Mouse (Mus musculus): ENCODE measurements around the gene Fbxl17.
A peak's percentile ranks its signal among the peaks of the same experiment; 100 is the strongest.

Fbxl17 gene

GRCm38 (mm10) chr17:63045297-63045696 is 454.5 kb downstream of the Fbxl17 start:
- DNase-seq (ENCODE audit: low spot score): peak; percentile 50

GRCm38 (mm10) chr17:63043046-63043675 is 456.7 kb downstream of the Fbxl17 start:
- DNase-seq (ENCODE audit: low spot score): no peak

GRCm38 (mm10) chr17:63037562-63037961 is 462.3 kb downstream of the Fbxl17 start:
- DNase-seq (ENCODE audit: low spot score): no peak

- no peak for DNase-seq (ENCODE audit: low spot score)
These were observed 466.7 kb downstream of the Fbxl17 start for GRCm38 (mm10) chr17:63033141-63033540.

GRCm38 (mm10) chr17:63029105-63029504 is 470.7 kb downstream of the Fbxl17 start:
- no peak for DNase-seq (ENCODE audit: low spot score)

- no peak for DNase-seq (ENCODE audit: low spot score)
These were observed 474.6 kb downstream of the Fbxl17 start for GRCm38 (mm10) chr17:63025238-63025637.

- DNase-seq (ENCODE audit: low spot score): no peak
These were observed 482.1 kb downstream of the Fbxl17 start for GRCm38 (mm10) chr17:63017605-63018167.

- no peak for DNase-seq (ENCODE audit: low spot score)
These were observed 487.3 kb downstream of the Fbxl17 start for GRCm38 (mm10) chr17:63012571-63012923.

GRCm38 (mm10) chr17:63011893-63012570 is 487.8 kb downstream of the Fbxl17 start:
- DNase-seq (ENCODE audit: low spot score): peak; percentile 47

- DNase-seq (ENCODE audit: low spot score): no peak
These were observed 489.0 kb downstream of the Fbxl17 start for GRCm38 (mm10) chr17:63010830-63011229.

GRCm38 (mm10) chr17:63008788-63009187 is 491.0 kb downstream of the Fbxl17 start:
- DNase-seq (ENCODE audit: low spot score): no peak

- DNase-seq (ENCODE audit: low spot score): peak; percentile 61
These were observed 491.5 kb downstream of the Fbxl17 start for GRCm38 (mm10) chr17:63008277-63008676.

- DNase-seq (ENCODE audit: low spot score): no peak
These were observed 491.9 kb downstream of the Fbxl17 start for GRCm38 (mm10) chr17:63007876-63008275.
